Comparison of ENCODE assay signal across 13 mouse cellular contexts in the genomic region with DNA sequence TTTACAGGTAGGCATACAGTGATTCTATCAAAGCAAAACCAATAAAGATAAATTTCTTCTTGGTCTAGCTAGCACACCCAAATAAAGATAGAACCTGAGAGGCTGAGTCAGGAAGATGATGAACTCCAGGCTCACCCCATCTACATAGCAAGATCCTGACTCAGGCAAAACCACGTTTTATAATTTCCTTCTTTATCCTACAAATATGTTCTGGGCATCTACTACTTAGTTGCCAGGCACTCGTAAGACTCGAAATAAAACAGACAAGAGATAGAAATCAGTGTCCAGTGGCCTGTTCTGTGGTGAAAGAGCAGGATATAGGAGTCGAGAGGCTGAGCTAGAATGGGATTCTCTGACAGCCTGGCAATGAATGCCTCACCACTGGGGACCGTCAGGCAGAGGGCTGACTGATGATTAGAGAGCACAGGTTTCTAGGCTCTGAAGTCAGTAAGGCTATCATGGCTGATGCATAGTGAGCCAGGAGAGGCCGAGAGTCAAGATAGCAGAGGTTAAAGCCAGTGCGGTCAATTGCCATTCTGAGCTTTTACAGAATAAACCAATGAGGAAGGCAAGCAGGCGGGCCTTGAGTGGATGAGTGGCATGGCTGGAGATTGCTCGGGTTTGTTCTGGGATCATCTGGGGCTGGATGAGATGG.
"Had no signal": no experiment of that assay in that cellular context is flagged by ENCODE, and none has a peak within 500 bp of the region (broad histone marks: within the 10 kb centered on the region; RNA-seq: fewer than 3 reads in every experiment).

No protein-coding gene starts in this region.

- H3K27me3 ChIP-seq: kidney, embryonic 15.5 days; limb, embryonic 12.5 days; megakaryocyte, embryonic 14.5 days; midbrain, embryonic 15.5 days had no signal

- H3K4me3 ChIP-seq: kidney, embryonic 15.5 days; left cerebral cortex, adult 2 months; limb, embryonic 12.5 days; megakaryocyte, embryonic 14.5 days; midbrain, embryonic 15.5 days had no signal

- ATAC-seq: intestine, embryonic 16.5 days; midbrain, embryonic 15.5 days had no signal

- H3K27ac ChIP-seq: kidney, embryonic 15.5 days; left cerebral cortex, adult 2 months; limb, embryonic 12.5 days; midbrain, embryonic 15.5 days had no signal

- H3K9ac ChIP-seq: kidney, embryonic 15.5 days; limb, embryonic 12.5 days; lung, embryonic 14.5 days; midbrain, embryonic 15.5 days had no signal

- DNase-seq: kidney, adult 2 months; lung, postnatal 10 days; lung, postnatal 4 days; spleen, adult 18-20 months; thymus, adult 18-20 months; thymus, postnatal 14 days had no signal

- H3K9me3 ChIP-seq: kidney, embryonic 15.5 days; limb, embryonic 12.5 days; megakaryocyte, embryonic 14.5 days; midbrain, embryonic 15.5 days had no signal

- H3K4me1 ChIP-seq: kidney, embryonic 15.5 days; limb, embryonic 12.5 days; midbrain, embryonic 15.5 days had no signal

- H3K4me2 ChIP-seq: kidney, embryonic 15.5 days; limb, embryonic 12.5 days; lung, embryonic 14.5 days; midbrain, embryonic 15.5 days had no signal
